Mouse (Mus musculus) heart, adult 2 months (tissue): Measurements from ENCODE around the gene Atp6v0c.

Source experiments
- CTCF ChIP-seq: fragments of 200-600 bp; IDR thresholded peaks from 2 replicates; pipeline ENCODE4 v1.8.1; 2022; ENCODE audit warnings: antibody characterized with exemption, mild to moderate bottlenecking, moderate library complexity
- POLR2A ChIP-seq: fragments of 200-500 bp; IDR thresholded peaks from 2 replicates; pipeline ENCODE4 v1.6.1; 2011; ENCODE audit warnings: mild to moderate bottlenecking, low read depth, low read length, control low read depth; ENCODE audit not compliant: insufficient read depth

DNA sequence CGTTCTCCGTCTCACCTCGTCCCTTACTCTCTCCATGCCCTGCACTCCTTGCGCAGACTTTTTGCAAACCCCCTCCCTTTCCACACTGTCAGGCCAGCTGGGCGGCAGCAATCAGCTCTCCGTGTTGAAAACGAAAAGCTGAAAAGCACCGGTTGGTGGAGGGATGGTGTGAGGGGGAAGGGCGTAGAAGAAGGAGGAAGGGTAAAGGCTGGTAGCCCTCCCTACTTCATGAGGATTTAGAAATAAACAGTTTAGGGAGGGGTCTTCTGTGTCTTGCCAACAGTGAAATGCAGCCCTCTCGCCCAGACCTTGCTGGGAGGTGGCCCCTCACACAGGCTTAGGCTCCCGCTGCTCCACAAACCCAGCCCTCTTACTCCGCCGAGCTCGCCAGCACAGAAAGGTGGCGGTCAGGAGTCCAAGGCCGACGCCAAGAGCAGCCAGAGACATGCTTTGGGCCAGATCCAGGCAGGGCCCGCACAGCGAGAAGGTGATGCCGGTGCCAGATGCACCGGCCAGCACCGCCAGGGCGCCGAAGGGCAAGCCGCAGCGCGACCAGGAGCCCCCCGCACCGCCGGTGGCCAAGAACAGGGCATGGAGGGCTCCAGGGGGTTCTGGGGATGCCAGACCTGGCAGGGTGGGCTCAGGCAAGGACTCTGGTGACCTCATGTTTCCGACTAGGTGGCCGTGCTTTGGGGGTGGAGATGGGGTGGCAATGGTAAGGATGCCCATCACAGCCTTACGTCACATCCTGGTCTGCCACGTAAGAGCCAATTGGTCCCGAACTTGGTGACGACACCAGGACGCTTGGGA lies 42.3 kb upstream of the Atp6v0c start:
- TF ChIP-seq POLR2A (no peak), CTCF (no peak)
